ENCODE assay signal across 11 mouse cellular contexts in genomic region chr11:97499865-97500719, GRCm38 (mm10). TPM values are rescaled to one million over a fixed set of nuclear protein-coding genes. Genes with fewer than 3 reads are reported as not detected.
DNase-seq lines count a peak whose midpoint lies in the region; ATAC-seq and TF ChIP-seq lines count a peak whose summit lies in the region.
"Had no signal": no experiment of that assay in that cellular context is flagged by ENCODE, and none has a peak within 500 bp of the region (broad histone marks: within the 10 kb centered on the region; RNA-seq: fewer than 3 reads in every experiment).

TSS of gene 4933428G20Rik (minus strand) at chr11:97500340.

- no peak for TF ChIP-seq POLR2A in heart, adult 2 months (IDR thresholded peaks at IDR 0.05; ENCODE audit: insufficient read depth, low read depth, low read length)

- peak within 1 kb of the TSS; percentile 29 for H3K4me3 ChIP-seq in heart, embryonic 13.5 days
- H3K4me3 ChIP-seq in heart, adult 2 months, result no peak within 1 kb of the TSS
- peak within 1 kb of the TSS; percentile 38 for H3K4me3 ChIP-seq in hindbrain, embryonic 11.5 days (ENCODE audit: low read depth, low read length)
- H3K4me3 ChIP-seq in midbrain, embryonic 13.5 days (replicated peaks), result peak within 1 kb of the TSS; percentile 41

- H3K79me2 ChIP-seq in heart, adult 2 months (replicated peaks; ENCODE audit: control insufficient read depth, insufficient read depth, low read length), result no peaks in the 10 kb centered on the region

- no peak for ATAC-seq in heart, embryonic 13.5 days (ENCODE audit: extremely low read depth, insufficient number of reproducible peaks, low FRiP score, low TSS enrichment)
- ATAC-seq in hindbrain, embryonic 11.5 days (ENCODE audit: low FRiP score), result peak; percentile 22; the same call in 1 of the 2 replicates
- peak; percentile 64 for ATAC-seq in midbrain, embryonic 13.5 days

- intact Hi-C loops in heart, adult 2 months (cut with DNase I), result no loop called here

- no peak for DNase-seq in heart, adult 2 months
- DNase-seq in brain, adult 2 months (ENCODE audit: low read depth, low spot score), result peak; percentile 57
- peak; percentile 52 for DNase-seq in hindbrain, embryonic 11.5 days (ENCODE audit: low spot score)
- DNase-seq in adrenal gland, adult (ENCODE audit: inconsistent age in 2 of 2, low spot score in 1 of 2), result no peak
- no peak for DNase-seq in urinary bladder, adult 2 months (ENCODE audit: low spot score)
- DNase-seq in layer of hippocampus, adult 9-10 months (ENCODE audit: low spot score), result no peak
- DNase-seq: left cerebral cortex, postnatal 4 days had no signal

- H3K27me3 ChIP-seq in heart, embryonic 13.5 days (replicated peaks), result peaks cover 47% of the 10 kb centered on the region
- H3K27me3 ChIP-seq in heart, adult 2 months (ENCODE audit: control insufficient read depth, insufficient read depth, low read length), result no peaks in the 10 kb centered on the region
- peaks cover 44% of the 10 kb centered on the region for H3K27me3 ChIP-seq in hindbrain, embryonic 11.5 days (ENCODE audit: control insufficient read depth, insufficient read depth, low read length)
- peaks cover 60% of the 10 kb centered on the region for H3K27me3 ChIP-seq in midbrain, embryonic 13.5 days

- H3K4me2 ChIP-seq in heart, embryonic 13.5 days, result peak within 1 kb of the TSS; percentile 57
- peak within 1 kb of the TSS; percentile 80 for H3K4me2 ChIP-seq in hindbrain, embryonic 11.5 days (replicated peaks; ENCODE audit: low read depth, low read length)
- H3K4me2 ChIP-seq in midbrain, embryonic 13.5 days (replicated peaks), result peak within 1 kb of the TSS; percentile 66

- peak within 1 kb of the TSS; percentile 6; the same call in 1 of the 2 replicates for H3K9ac ChIP-seq in heart, embryonic 13.5 days
- H3K9ac ChIP-seq in heart, adult 2 months (ENCODE audit: low read depth, low read length), result no peak within 1 kb of the TSS
- H3K9ac ChIP-seq in hindbrain, embryonic 11.5 days (ENCODE audit: low read depth, low read length), result peak within 1 kb of the TSS; percentile 53
- H3K9ac ChIP-seq in midbrain, embryonic 13.5 days (replicated peaks), result peak within 1 kb of the TSS; percentile 61

- H3K4me1 ChIP-seq in heart, embryonic 13.5 days, result peaks cover 12% of the 10 kb centered on the region
- H3K4me1 ChIP-seq in heart, adult 2 months (ENCODE audit: control insufficient read depth, insufficient read depth, low read length), result no peaks in the 10 kb centered on the region
- peaks cover 9% of the 10 kb centered on the region for H3K4me1 ChIP-seq in hindbrain, embryonic 11.5 days (replicated peaks; ENCODE audit: control insufficient read depth, insufficient read depth, low read length)
- H3K4me1 ChIP-seq in midbrain, embryonic 13.5 days (replicated peaks), result peaks cover 13% of the 10 kb centered on the region

- no peak for TF ChIP-seq CTCF in heart, adult 2 months (IDR thresholded peaks at IDR 0.05)

- no peak within 1 kb of the TSS for H3K27ac ChIP-seq in heart, embryonic 13.5 days (replicated peaks)
- H3K27ac ChIP-seq in heart, adult 2 months, result no peak within 1 kb of the TSS
- no peak within 1 kb of the TSS for H3K27ac ChIP-seq in hindbrain, embryonic 11.5 days (ENCODE audit: low read depth, low read length)
- no peak within 1 kb of the TSS for H3K27ac ChIP-seq in midbrain, embryonic 13.5 days

- 35% methylated on average over 74 of the region's 88 CpGs for WGBS in heart, embryonic 13.5 days
- 82% methylated on average over 88 of the region's 88 CpGs for WGBS in heart, adult 2 months
- WGBS in hindbrain, embryonic 11.5 days, result 6% methylated on average over 80 of the region's 88 CpGs
- 9% methylated on average over 85 of the region's 88 CpGs for WGBS in midbrain, embryonic 13.5 days

- TF ChIP-seq EP300 in heart, adult 2 months (IDR thresholded peaks at IDR 0.05; ENCODE audit: insufficient read depth, low read depth, low read length), result no peak

- H3K36me3 ChIP-seq in heart, embryonic 13.5 days, result peaks cover 75% of the 10 kb centered on the region
- H3K36me3 ChIP-seq in heart, adult 2 months (ENCODE audit: control insufficient read depth, insufficient read depth, low read length), result no peaks in the 10 kb centered on the region
- no peaks in the 10 kb centered on the region for H3K36me3 ChIP-seq in hindbrain, embryonic 11.5 days (ENCODE audit: control insufficient read depth, insufficient read depth, low read length)
- 0 out of 2 replicates have a peak, but pooled peaks cover 10% of the 10 kb centered on the region for H3K36me3 ChIP-seq in midbrain, embryonic 13.5 days

- no peaks in the 10 kb centered on the region for H3K9me3 ChIP-seq in heart, embryonic 13.5 days
- H3K9me3 ChIP-seq in hindbrain, embryonic 11.5 days (ENCODE audit: control insufficient read depth, low read length), result no peaks in the 10 kb centered on the region
- H3K9me3 ChIP-seq in midbrain, embryonic 13.5 days, result no peaks in the 10 kb centered on the region

RNA-seq across cellular contexts. Expression of gene 4933428G20Rik, which starts in this region (rescaled TPM):
- polyA plus RNA-seq in heart, embryonic 13.5 days (2015; fragmentation: Nextera tagmentation; extraction: Ambion mirVana), result 0.84 and 1.5 TPM in 2 replicates
- not detected for total RNA-seq in heart, adult 2 months (2021)
- polyA plus RNA-seq in heart, adult 2 months (2012; rRNA removed), result not detected in 2 replicates
- polyA plus RNA-seq in hindbrain, embryonic 11.5 days (2014; fragmentation: Nextera tagmentation; extraction: Ambion mirVana), result 0.20 TPM in 1 of 2 replicates, not detected in the other
- polyA plus RNA-seq in midbrain, embryonic 13.5 days (2015; fragmentation: Nextera tagmentation; extraction: Ambion mirVana), result 0.88 and 1.2 TPM in 2 replicates
- polyA plus RNA-seq in urinary bladder, adult 2 months (2012; rRNA removed), result not detected in 2 replicates
- total RNA-seq: gastrocnemius, adult 8-10 months had no signal
- polyA plus RNA-seq: spleen, adult 2 months had no signal

Comparison
In these comparisons a context has a peak if more than half of its experiments do, and no peak if none do; other contexts are left out.
1. Peak in DNase-seq, ATAC-seq, H3K4me3 ChIP-seq, H3K9ac ChIP-seq and H3K4me2 ChIP-seq in hindbrain, embryonic 11.5 days; RNA of the gene not detected or under 1 TPM.